Mouse (Mus musculus): ENCODE measurements around the gene Zfp541.

Zfp541 gene

DNA sequence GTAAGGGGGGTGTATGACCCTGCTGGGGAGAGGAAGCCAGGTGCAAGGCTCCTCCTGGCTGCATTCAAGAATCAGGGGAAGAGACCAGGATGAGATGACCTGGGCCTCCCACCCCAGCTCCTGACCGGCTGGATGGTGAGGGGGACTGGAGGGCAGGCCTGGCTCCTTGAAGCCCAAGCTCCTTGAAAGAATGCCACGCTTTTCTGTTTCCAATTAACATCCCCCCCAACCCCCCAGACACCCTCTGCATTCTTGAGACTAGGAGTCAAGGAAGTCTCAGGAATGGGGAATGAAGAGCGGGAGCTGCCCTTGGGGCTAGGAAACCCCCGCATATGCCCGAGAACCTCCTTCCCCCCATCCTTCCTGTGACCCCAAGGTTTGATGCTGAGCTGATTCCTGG is 17.1 kb upstream of the Zfp541 start:
- peak; percentile 77 for DNase-seq (ENCODE audit: low spot score)

DNA sequence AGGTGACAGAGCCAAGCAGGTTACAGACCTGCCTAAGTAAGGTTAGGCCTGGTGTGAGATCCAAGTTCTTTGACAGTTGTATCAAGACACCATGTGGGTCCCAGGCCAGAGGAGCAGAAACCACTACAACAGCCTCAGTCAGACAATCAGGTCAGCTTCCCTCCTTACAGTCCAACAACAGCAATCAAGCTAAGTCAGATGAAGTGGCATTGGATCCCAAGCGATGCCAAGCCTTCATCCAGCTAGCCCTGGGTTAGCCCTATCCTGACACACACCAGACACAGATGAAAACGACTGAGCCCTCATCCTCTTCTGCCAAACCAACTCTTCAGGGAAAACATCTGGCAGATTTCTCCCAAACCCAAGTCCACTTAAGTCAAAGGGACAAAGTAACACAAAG is 16.1 kb upstream of the Zfp541 start:
- peak; percentile 15 for DNase-seq (ENCODE audit: low spot score)

DNA sequence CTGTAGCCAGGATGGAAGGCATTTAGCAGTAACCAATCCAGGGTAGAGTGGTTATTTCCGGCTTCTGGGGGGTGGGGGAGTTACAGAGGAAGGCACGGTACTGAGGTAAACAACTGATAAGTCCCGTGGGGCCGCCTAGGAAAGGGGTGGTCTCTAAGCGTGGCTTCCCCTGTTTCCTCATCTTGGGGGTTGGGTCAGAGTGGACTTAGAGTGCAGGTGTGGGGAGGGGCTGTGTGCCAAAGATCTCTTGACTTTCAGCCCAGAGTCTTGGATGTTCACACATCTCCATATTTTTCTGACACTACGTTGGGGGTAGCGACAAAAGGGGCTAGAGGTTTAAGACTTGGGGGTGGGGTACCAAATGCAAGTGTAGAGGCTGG is 15.5 kb upstream of the Zfp541 start:
- peak; percentile 82 for DNase-seq (ENCODE audit: low spot score)

DNA sequence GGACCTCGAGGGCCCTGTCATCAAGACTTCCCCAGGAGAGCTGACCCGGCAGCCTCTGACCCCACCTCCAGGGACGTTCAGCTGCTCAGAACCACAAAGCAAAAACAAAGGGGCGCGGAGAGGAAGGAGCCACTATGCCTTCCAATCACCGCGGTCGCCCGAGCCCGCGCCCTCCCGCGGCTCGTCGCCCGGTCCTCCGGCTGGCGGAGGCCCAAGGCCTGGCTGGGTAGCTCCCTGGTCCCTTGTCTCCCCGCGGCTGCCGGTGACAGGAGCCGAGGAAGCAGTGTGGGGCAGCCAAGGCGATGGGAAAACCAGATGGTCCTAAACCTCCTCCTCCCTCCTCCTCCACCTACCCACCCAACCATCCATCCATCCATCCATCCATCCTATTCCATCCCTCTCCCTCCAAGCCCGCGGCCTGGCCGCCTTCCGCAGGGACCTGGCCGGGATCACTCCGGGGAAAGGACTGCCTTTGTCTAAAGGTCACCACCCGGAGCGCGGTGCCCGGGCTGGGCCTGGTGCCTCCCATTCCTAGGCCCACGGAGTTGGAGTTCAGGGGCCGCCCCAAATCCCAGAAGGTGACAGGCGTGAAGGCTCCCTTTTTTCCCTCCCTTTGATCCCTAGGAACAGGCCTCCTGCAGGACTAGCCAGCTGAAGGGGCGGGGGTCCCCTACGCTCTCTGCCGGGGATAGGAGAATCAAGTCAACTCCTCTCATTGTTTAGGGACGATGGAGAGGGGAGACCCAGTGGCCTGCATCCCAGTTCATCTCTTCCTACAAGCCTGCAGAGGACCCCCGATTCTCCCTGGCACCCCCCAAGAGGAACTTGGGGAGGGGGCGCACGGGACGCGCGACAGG is 14.9 kb upstream of the Zfp541 start:
- peak; percentile 70 for DNase-seq (ENCODE audit: low spot score)

DNA sequence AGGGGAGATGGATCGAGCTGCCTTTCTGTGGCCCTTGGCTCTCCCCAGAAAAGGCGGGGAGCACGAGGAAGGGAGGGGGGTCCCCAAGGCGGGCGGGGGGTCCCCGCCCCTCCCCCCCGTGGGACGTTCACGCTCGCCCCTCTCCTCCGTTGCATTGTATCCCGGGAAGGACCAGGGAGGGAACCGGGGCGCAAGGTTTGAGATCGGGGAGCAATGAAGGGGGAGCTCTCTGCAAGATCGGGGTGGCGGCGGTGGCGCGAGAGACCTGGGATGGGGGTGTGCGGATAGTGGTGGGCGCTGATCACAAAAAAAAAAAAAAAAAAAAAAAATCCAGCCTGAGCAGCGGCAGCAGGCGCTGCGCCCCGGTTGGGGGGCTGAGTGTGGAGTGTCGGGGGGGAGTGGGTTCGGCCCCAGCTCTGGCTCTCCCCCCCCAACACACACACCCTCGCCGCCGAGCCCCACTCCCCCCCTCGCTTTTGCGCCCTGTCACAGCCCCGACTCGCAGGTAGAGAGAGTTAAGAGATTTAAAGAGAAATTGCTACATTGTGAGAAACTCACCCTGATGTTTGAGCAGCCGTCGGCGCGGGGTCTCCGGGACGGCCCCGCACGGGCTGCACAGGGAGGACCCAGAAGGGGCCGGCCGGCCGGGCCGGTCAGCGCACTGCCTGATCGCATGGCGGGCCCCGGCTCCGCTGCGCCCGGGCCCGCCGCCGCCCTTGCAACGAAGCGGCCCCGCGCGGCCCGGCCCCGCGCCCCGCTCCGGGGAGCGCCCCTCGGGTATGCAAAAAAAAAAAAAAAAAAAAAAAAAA is 14.1 kb upstream of the Zfp541 start, which contains the start of gene Bicra:
Gene Bicra, minus strand, starts transcription at position 584 of the 809 bp plus-strand sequence.
- DNase-seq (ENCODE audit: low spot score): peak; percentile 86

DNA sequence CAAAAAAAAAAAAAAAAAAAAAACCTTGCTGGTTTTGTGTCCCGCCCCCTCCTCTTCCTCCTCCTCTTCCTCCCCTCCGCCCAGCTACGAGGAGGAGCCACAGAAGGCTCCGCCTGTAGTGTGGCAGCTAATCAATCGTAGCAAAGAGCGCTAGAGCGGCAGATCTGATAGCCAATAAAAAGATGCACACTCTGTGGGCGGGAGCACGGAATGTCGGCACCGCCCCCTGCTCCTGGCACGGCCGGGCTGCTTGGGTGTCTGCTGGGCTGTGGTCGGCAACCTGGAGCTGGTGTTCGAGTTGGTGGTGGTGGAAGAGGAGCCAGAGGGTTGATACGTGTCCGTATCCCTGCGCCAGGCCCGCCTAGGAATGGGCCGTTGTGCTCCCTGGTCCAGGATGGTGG is 13.4 kb upstream of the Zfp541 start:
- DNase-seq (ENCODE audit: low spot score): peak; percentile 99

DNA sequence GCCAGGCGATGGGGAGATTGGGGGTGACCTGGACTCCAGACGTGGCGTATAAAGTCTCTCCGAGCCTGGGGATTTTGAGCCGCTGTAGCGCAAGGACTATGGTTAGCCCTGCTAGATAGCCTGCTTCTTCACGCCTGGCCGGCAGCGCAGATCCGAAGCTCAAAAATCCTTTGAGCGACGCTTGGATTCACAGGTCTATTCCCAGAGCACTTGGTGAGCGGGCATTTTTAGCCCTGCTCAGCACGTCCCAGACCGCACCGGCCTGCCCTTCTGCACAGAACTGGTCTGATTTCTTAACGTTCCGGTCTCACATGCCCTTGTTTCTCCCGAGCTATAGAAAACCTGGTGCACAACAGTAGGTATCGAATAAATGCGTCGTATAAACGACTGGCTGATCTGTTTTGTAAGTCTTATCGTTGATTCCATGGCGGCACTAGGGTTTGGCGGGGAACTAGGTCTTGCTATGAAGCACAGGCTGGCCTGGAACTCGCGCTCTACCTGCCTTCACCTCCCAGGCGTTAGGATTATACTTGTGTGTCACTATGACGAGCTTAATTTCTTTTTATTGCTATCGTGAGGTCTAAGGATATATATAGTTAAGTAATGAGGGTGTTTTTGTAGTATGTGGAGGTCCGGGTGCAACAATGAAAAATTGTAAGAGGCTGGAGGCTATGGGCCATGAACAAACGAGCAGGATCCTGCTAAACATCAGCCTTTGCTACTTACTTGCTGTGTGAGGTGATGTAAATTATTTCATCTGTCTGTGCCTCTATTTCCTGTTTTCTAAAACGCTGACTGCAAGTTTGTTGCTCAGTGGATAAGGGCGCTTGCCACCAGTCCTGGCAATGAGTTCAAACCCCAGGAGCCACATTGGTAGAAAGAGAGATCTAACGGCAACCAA is 12.7 kb upstream of the Zfp541 start:
- DNase-seq (ENCODE audit: low spot score): peak; percentile 50

DNA sequence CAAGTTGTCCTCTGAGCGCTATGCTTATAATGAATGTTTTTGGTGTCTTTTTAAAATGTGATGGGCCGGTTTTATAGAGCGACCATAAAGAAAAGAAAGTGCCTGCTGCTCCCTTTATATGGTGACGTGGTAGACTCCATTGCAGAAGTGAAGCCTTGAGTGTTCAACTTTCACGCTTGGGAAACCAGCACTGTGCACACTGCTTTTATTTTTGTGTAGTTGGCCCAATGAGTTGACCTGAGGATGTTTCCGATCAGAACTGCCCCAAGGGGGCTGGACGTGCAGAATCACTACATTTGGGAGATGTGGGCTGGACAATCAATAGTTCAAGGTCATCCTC is 12.1 kb upstream of the Zfp541 start:
- no peak for DNase-seq (ENCODE audit: low spot score)

DNA sequence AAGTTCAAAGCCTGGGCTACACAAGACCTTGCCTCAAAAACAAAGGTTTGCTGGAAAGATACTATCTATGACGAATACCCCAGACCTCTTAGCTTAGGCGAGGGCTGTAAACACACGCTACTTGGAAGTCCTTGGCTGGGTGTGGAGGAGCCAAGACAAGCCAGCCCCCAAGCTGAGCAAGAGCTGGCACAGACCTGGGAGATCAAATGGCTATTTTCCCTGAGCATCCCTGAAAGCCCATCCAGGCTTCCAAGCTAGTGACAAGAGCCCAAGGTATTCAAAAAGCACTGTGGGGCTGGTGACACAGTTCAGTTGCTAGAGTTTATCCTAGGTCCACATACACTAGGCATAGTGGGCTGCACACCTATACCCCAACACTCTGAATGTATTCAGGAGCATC is 11.0 kb upstream of the Zfp541 start:
- no peak for DNase-seq (ENCODE audit: low spot score)

DNA sequence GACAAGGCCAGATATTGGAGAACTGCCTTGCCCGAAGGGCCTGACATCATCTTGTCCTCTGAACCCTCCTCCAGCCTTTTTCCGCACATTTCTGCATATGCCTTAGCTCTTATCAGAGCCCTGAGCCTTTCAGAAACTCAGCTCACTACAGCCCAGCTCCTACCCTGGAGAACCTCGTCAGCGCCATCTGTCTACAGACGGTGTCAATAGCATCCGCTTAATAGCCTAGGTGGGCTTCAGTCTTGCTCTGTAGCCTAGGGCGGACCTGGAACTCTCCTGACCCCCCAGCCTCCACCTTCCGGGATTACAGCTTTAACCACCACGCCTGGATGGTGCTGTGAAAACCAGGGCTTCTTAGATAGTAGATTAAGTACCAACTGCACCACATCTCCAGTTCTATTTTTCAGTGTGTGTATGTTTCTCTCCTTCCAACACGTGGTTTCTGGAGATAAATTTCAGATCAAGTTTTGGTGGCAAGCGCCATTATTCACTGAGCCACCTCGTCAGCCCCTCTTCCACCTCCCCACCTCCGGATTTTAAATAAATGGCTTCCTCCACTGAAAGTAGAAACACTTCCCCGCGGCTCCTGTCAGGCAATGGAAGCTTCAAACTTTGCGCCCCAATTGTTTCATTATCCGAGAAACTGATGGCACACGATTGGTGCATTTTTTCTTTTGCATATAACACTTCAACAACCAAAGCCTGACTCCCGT is 9.6 kb upstream of the Zfp541 start:
- DNase-seq (ENCODE audit: low spot score): peak; percentile 88

DNA sequence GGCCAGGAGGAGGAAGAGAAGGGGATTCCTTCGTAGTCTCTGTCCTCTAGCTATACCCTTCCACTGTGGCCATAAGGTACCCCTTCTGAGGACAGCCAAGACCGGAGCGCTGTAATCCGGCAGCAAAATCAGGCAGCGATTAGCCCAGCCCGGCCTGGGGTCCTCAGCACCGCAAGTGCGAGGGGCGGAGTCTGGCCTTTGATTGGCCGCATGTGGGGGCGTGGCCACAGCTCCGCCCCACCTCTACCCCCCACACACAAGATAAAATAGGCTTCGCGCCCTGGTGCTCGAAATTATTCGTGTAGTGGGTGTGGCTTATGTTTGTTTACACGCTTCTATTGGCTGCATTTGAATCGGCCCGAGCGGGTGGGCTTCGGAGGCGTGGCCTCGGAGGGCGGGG is 8.9 kb upstream of the Zfp541 start:
- peak; percentile 99 for DNase-seq (ENCODE audit: low spot score)

DNA sequence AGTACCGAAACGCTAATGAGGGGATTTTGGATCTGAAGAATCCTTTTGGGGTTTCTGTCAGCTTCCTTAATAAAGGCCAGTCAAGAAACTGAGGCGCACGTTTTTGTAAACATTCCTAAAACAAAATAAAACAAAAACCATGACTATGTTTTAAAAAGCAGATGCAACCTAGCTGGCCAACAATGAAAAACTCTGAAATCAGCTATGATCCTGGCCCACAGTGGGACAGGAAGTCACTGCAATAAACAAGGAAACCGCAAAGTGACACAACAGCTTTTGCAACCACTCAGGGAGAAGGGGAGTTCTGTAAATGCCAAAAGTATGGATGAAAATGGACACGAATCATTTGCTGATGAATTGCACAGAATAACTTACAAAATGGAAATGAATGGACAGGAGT is 8.5 kb upstream of the Zfp541 start:
- no peak for DNase-seq (ENCODE audit: low spot score)

DNA sequence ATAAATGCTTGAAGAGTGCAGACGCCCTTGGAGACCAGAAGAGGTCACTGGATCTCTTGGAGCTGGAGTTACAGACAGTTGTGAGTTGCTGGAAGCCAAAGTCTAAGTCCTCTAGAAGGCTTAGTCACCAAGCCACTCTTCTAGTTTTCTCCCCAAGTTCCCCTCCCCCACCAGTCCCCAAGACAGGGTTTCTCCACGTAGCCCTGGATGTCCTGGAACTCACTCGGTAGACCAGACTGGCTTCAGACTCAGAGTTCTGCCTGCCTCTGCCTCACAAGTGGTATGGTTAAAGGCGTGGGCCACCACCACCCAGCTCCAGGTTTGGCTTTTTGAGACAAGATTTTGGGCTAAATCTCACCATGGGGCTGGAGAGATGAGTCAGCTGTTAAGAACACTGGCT is 6.6 kb upstream of the Zfp541 start:
- no peak for DNase-seq (ENCODE audit: low spot score)

DNA sequence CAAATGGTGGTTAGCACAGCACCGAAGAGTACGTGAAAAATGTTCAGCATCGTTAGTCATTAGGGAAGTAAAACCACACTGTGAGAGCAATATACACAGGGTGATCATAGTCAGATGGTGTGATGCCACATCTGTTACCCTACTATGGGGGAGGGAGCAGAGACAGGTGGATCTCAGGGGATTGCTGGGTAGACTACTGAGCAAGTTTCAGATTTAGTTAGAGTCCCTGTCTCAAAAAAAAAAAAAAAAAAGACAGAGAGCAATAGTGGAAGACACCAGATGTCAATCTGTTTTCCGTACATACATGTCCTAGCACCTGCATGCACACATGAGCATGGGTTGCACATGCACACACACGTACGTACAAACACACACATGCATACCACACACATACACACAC is 5.9 kb upstream of the Zfp541 start:
- DNase-seq (ENCODE audit: low spot score): no peak

DNA sequence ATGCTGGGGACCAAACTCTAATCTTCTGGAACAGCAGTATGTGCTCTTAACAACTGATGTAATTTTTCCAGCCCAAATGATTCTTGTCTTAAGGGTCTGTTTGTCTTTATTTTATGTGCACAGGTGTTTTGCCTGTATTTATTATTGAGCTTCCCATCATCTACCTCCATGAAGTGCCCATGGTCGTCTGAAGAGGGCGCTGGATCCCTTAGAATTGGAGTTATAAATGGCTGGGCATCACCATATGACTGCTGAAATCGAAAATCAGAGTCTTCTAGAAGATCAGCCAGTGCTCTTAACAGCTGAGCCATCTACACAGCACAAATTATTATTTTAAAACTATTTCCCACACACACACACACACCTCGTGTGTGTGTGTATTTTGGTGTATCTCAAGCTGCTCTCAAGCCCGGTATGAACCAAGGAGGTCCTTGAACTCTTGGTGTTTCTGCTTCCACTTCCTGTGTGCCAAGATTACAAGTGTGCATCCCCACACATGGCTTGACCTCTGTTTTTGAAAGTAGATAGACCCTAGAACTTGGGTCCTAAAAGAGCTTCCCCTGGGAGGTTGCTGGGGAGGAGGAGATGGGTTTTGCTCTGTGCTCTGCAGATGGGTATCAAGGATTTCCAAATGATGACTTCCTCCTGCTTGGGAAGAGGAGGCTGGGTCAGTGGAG is 5.0 kb upstream of the Zfp541 start:
- peak; percentile 49 for DNase-seq (ENCODE audit: low spot score)

DNA sequence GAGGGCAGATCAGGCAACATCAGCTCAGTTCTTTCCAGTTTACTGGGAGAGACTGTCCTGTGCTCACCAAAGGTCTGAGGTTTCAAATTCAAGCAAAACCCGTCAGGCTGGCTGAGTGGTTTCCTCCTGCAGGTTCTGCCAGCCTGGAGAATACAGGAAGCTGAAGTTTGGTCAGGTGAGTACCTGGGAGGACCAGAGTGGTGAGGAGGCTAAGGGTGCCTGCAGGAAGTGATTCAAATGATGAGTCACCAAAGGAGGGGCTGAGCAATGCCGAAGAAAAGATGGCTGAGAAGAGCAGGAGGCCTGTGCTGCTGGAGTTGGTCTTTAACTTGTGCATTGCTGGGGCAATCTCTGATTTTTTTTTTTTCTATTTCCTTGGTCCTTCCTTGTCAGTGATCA is 4.5 kb upstream of the Zfp541 start:
- DNase-seq (ENCODE audit: low spot score): no peak

DNA sequence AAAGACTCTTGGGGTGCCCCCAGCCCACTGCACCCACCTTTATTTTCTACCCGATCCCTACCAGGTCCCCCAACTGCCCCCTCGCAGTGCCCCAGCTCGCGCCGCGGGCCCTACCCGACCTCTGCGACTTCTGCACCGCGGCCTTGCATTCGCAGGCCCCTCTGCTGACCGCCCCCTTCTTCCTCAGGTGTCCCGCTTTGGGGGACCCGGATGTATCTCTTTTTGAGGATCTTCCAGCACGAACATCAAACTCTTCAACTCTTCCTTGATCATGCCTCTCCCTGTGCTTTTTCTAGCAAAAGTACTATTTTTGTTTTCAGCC is 446 bp downstream of the Zfp541 start:
- DNase-seq (ENCODE audit: low spot score): no peak

DNA sequence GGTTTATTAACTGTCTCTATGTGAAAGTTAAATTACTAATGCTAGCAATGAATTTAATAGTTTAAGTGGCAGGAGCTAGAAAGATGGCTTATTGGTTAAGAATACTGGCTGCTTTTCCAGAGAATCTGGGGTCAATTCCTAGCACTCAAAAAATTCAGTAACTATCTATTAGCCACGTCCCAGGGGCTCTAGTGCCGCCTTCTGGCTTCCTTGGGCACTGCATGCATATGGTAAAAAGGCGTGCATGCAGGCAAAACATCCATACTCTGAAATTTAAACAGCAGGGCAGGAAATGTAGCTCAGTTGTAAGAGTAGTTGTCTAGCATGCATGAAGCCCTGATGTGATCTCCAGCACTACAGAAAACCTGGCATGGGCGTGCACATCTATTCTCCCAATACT is 1.9 kb downstream of the Zfp541 start:
- no peak for DNase-seq (ENCODE audit: low spot score)

DNA sequence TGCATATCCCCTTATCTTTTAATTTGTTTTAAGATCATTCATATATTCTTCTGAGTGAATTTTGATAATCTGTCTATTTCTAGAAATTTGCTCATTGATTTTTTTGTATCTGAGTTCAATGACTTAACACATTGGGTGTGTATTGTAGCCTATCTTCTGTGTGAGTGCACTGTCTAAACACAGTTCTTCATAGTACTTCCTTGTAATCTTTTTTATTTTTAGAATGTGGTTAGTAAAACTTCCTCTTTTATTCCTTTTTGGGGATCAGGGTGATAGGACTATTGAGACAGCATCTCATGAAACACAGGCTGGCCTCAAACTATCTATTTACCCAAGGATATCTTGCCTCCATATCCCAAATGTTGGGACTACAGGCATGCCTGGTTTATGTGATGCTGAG is 9.2 kb downstream of the Zfp541 start:
- no peak for DNase-seq (ENCODE audit: low spot score)

DNA sequence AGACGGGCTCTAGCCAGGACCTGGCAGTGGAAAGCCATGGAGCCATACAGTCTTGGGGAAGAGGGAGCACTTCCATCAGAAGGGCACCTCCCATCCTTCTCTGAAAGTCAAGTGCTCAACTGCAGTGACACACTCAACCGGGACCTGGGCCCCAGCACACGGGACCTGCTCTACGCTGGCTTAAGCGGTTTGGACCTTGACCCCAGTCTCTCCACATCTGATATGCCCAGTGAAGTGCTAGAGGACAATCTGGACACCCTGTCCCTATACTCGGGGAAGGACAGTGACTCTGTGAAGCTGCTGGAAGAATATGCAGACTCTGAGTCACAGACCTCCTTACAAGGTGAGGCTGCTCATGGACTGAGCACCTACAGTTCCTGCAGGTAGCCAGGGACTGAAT is 10.3 kb downstream of the Zfp541 start:
- no peak for DNase-seq (ENCODE audit: low spot score)

DNA sequence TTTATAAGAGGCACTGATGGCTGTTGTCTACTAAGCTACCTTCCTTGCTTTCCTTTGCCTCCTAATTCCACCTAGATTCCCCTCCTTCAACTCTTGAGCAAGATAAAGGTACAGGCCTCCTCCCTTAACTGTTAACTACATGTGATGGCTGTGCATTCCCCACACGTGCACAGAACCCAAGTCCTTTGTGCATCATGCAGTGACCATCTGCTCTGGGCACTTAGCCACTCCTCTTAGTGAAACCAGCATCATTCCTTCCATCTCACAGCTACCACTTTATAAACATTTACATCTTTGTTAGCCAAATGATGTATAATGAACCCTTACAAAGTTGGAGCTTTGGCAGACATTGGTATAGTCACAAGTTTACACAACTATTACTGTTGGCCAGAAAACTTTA is 18.3 kb downstream of the Zfp541 start:
- DNase-seq (ENCODE audit: low spot score): no peak
